Mouse (Mus musculus) thymus, postnatal 14 days (tissue): ENCODE results near the gene Klra6.
"Not testable (repeated sequence)": the region's sequence is repeated elsewhere in the genome, so short reads cannot be mapped to it uniquely, and the experiment has no call there.

Experiments
- DNase-seq: peaks from one replicate; pipeline ENCODE4 v3.0.0; 2021

Gene Klra6

DNA sequence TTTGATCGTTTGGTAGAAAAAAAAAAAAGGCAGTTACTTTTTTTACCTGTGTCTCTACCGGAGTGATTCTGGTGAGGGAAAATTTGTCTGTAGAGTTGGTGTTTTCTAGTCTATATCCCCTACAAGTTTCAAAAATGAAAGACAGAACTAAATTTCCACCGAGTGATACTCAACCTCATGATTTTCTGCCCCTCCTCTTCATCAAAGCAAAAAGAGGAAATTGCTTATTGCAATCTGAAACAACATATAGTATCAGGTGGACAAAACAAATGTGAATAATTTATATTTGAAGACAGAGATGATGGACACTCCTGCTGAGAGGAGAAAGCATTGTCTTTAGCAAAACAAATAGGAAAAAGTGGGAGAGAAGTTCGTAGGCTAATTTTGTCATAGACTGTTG lies at the start of gene Klra6:
TSS of gene Klra6 (minus strand) at position 101 of the 400 bp plus-strand sequence.
- DNase-seq: no peak

- not testable (repeated sequence) for DNase-seq
Measured at GRCm38 (mm10) chr6:130067171-130067570, 40.4 kb upstream of the Klra6 start, which contains the start of gene Klra4. Gene Klra4, minus strand, starts transcription at chr6:130067271.

DNA sequence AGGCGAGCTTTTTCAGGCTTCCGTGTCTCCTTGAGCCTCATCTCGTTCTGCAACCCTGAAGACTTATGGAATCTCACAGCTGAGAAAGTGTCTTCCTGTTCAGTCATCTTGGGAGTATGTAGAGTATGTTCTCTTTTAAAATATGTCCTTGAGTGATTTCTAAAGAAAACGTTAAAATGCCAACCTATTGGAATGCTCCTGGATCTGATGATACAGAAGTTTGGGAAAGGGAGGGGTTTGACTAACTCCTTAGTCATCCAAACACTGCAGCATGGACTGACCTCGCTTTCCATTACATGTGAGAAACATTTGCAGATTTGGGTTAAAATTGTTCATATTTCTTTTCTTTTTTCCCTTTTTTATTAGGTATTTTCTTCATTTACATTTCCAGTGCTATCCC lies 38.4 kb upstream of the Klra6 start:
- DNase-seq: no peak

- DNase-seq: not testable (repeated sequence)
Measured at GRCm38 (mm10) chr6:130035146-130035545, 8.4 kb upstream of the Klra6 start.

DNA sequence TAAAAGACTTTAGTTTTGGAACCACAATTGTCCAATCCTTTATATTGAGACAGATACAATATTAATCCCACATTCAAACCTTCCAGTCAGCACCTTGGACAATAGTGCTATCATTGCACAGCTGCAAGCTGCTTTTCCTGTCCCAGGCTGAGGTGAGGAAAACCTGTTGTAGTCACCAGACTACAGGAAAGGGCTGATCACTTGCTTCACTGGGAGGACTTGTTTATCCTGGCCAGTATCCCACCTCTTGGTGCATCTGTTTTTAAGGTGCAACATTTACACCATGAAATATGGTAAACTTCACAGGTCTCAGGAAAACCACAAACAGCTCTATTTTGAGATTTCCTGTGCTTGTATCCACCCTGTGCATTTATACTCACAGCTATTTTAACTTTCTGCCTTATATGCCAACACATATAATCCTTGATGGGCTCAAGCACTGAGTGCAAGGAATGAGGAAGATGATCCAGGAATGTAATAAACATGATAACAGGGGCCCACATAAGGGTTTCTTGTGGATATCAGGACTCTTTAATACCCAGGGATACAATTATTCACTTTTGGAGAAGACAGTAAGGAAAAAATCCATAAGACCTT lies 4.8 kb upstream of the Klra6 start:
- DNase-seq: not testable (repeated sequence)
